Mouse (Mus musculus): ENCODE data around the gene Gm44973.
"Not testable (repeated sequence)": the region's sequence is repeated elsewhere in the genome, so short reads cannot be mapped to it uniquely, and the experiment has no call there.

Gene Gm44973

DNA sequence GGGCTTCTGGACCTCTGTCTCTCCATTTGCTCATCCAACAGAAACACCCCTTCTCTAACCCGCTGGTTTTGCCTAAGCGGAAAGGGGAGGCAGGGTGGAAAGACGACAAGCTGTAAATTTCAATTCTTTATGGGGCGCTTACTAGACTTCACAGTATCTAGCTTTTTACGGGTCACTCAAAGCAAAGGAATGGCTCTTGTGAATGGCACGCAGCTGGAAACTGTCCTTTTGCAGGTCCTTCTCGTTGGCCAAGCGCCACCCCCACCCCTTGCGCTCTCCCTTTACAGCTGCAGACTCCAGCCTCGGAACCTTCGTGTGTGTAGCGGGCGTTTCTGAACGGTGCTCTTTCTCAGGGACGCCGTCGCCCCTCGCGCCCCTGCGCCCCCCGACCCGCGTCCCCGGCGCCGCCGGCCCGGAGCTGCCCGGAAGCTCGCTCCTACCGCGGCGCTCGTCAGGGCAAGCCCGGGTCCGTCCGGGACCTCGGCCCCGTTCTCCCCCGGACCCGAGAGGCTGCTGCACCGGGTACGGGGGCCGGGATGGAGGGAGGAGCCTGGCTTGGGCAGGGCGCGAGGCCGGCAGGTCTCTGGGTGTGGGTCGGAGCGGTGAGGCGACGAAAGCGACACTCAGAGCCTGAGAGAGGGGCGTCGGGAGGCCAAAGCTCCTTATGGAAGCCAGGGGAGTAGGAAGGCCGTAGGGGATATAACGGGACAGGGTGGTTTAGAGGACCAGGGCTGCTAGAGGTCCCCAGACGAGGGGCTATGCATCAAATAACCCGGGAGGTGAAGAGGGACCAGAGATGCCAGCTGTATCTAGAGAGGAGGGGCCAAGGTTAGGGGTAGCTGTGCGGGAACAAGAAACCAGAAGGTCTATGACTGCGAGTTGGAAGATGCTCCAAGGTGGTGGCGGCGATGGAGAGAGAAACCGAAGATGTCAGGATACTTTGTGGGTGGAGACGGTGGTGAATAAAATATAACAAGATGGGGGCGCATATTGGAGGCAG lies 36.2 kb downstream of the Gm44973 start, which contains the start of gene Zfp580:
TSS of gene Zfp580 (plus strand) at position 346 of the 1,000 bp plus-strand sequence.
- DNase-seq (ENCODE audit: low spot score in 2 of 2) = peak; percentile 74 to 82

DNA sequence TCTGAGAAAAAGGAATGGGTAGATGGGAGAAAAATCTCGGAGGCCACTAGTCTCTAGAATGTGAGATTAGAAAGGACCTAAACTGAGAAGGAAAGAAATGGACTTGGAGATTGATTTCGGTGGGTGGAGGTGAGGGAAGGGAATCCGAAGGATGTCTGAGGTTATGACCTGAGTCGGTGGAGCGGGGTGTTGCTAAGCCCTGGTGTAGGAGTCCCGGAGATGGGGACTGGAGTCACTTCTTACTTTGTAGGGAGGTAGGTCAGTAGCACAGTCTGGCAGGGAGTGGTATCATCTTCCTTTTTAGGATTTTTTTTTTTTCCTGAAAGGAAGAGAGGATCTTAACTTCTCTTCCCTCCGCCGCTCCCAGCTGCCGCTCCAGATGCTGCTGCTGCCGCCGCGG lies 37.1 kb downstream of the Gm44973 start:
- DNase-seq (ENCODE audit: low spot score in 2 of 2) = no peak

DNA sequence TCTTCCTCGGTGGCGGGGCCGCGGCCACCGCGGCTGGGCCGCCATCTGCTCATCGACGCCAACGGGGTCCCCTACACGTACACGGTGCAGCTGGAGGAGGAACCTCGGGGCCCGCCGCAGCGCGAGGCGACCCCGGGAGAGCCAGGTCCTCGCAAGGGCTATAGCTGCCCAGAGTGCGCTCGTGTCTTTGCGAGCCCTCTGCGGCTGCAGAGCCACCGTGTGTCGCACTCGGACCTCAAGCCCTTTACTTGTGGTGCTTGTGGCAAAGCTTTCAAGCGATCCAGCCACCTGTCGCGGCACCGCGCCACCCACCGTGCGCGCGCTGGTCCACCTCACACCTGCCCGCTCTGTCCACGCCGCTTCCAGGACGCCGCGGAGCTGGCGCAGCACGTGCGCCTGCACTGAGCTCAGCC lies 37.6 kb downstream of the Gm44973 start:
- DNase-seq (ENCODE audit: low spot score in 2 of 2) = peak in 1 of 2 experiments; percentile 28

DNA sequence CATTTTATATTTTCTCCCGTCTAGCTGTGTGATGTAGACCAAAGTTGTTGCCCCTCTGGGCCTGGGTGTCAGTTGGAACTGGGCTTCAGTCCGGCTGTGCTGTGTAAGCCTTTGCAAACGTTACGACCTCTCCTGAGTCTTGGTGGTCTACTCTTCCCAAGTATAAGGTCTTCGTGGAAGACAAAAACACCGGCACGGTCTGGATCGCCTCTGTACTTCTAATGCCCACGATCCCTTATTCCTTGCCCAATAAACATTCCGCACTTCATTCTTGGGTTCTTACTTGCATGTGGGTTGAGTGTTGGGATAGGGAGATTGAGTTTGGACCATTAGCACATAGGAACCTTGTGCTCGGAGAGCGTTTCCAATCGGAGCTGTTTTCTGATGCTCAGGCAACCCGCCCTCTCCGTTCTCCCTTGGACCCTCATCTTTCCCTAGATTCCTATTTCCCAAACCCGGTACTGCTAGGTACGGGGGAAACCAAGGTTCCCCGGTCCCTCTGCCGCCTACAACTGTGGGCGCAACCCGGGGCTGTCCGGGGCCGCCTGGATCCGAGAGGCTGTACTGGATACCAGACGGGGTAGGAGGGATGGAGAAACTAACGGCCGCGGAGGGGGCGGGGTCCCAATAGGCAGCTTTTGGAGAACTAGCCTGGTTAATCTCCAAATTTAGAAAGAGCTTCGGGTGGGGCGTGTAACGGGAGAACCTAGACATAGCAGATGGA lies 38.3 kb downstream of the Gm44973 start:
- peak; percentile 51 to 56 for DNase-seq (ENCODE audit: low spot score in 2 of 2)

DNA sequence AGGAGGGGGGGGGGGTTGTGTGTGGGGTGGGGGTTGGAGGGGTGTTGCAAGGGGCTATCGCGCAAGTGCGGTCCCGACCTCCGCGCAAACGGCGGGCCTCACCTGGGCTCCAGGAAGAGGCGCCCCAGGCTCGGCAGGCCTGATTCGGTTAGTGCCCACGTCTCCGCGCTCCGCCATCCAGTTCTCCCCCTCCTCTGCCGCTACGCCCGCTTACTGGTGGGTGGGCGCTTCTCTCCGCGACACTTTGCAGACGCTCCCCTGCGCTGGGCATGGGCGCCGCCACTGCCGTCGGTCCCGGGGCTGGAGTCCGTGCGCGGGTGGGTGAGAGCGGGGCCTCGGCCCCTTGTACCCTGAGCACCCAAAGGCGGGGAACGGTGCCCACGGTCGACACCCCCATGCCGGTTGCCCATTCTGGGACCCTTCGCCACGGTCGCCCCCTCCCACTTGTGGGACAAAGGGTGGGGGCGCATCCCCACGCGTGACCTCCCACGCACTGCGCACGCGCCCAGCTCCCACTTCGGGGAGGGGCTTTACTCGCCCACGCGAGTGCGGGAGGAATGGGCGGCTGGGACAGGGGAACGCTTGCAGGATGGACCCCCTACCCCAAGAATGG lies 41.5 kb downstream of the Gm44973 start:
- DNase-seq (ENCODE audit: low spot score in 2 of 2) = peak; percentile 52 to 68

DNA sequence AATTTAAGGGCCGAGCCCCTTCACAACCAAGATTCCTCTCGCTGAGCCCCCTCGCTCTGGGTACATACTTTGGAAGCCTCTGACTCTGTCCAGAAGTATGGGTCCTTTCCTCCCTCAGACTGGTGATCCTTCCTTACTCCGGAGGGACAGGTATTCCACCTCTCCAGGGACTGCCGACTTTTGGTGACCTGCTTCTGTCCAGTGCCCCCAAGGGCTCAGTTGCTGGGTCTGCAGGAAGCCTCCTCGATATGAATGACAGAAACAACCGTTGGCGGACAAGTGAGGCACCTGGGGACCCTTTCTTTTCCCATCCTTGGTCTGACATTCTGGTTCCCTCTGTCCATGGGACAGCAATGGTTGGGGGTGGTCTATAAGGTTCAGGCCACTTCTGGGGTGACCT lies 42.1 kb downstream of the Gm44973 start:
- DNase-seq (ENCODE audit: low spot score in 2 of 2) = no peak

DNA sequence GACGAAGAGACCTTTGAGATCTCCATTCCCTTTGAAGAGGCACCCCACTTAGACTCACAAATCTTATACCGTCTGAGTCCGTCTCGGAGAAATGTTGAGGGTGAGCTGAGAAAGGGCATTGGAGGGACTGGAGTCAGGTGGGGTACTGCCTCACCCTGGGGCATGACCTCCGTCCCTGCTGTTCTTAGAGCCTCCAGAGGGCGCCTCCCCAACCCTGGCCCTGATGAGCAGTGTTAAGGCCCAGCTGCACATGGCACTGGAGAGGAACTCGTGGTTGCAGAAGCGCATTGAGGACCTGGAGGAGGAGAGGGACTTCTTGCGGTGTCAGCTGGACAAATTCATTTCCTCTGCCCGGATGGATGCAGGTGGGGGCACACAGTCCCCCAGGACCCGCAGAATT lies 42.5 kb downstream of the Gm44973 start:
- no peak for DNase-seq (ENCODE audit: low spot score in 2 of 2)

DNA sequence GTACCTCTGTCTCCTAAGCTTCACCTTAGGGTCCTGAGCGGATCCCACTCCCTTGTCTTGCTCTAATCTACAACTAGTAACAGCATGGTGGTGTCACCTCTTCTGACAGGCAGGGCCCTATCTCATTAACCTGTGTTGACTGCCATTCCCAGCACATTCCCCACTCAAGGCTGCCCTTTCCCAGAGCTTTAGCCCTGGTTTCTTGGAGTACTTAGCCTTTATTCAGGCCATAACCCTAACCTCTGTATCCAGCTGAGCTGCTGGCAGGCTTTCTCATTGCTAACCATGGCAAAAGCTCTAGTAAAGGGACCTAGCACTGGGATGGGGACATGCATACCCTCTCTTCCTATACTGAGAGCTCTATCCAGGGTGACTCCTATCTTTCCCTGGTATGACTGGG lies 43.3 kb downstream of the Gm44973 start:
- no peak for DNase-seq (ENCODE audit: low spot score in 2 of 2)

DNA sequence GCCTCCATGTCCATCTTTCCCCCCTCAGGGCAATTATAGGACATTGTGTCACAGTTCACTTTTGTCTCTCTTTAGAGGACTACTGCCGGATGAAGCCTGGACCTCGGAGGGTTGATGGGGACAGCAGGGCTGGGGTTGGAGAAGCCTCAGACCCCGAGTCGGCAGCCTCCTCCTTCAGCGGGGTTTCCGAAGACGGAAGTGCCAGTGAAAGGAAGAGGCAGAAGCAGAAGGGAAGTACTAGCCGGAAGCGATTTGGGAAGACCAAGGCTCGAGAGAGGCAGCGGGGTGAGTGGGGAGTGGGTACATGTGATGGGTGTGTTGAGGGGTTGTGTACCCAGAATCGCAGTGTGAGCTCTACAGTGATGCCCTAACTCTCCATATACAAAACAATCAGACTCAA lies 44.1 kb downstream of the Gm44973 start:
- no peak for DNase-seq (ENCODE audit: low spot score in 2 of 2)

DNA sequence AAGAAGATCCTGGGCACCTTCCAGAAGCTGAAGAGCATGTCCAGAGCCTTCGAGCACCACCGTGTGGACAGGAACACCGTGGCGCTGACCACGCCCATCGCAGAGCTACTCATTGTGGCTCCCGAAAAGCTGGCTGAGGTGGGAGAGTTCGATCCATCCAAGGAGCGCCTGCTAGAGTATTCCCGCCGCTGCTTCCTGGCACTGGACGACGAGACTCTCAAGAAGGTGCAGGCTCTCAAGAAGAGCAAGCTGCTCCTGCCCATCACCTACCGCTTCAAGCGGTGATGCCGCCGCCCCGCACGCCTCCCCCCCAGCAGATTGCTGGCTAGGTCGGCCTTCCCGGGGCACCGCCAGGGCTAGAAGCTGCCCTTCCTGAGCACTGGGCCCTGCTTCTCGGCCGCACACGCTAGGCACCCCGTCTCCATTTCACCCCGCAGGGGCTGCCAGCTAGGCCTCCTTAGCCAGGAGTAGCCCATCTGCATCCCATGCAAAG lies 45.0 kb downstream of the Gm44973 start:
- DNase-seq (ENCODE audit: low spot score in 2 of 2) = peak; percentile 66 to 74

DNA sequence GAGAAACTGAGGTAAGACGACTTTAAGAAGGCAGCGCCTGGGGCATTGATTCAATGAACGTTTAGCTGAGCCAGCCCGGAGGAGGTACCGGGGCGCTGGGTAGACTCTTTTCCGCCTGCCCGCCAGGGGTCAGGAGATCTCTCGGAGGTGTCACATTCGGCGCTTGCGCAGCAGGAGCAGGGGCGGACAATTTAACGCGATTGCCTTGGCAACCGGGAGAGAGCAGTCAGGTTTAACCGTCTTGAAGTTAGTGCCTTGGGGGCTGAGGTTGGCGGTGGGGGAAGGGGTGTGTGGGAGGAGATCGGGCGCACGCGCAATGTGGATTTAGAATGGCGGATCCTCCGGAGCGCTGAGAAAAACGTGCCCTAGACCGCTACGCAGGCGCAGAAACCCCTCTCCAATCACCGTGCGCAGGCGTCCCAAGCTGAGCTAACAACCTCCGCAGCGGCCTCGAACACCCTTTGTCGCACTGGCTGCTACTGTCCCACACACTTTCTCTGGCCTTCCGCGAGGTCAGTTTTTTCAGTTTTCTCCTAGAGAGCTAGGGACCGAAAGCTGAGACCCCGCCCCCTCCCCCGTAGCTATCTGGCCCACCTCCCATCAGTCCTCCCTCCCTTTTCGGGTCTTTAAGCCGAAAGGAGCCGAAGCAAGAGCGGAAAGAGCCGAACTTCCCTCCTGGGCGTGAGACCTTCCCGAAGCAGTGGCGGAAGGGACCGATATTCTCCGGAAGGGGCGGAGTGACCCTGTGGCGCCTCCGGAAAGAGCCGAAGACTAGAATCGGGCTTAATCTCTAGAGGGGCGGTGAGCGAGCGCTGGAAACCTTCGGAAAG lies 45.9 kb downstream of the Gm44973 start:
- DNase-seq (ENCODE audit: low spot score in 2 of 2) = peak; percentile 99

DNA sequence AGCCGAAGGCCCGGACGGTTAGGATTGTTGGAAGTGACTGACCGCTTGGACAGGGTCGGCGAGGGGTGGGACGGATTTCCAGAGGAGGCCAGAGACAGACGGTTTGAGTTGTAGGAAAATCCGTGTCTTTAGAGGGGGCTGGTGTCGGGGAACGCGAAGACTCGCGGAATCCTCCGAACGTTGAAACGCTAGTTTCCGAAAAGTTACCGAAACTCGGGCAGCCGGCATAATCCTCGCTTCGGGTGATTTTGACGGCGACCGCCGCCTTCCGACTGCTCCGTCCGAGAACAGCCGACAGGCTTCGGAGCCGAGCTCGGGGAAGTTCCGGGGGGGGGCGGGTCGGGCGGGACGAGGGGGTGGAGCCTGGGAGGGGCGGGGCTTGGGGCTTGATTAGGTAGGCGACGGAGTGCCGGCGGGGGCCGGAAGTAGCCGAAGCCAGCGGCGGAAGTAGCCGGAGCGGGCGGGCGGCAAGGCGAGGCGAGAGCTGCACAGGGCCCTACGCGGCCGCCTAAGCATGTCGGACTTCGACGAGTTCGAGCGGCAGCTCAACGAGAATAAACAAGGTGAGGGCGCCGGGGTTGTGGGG lies 46.6 kb downstream of the Gm44973 start, which contains the start of gene U2af2:
TSS of gene U2af2 (plus strand) at position 370 of the 586 bp plus-strand sequence.
- DNase-seq (ENCODE audit: low spot score in 2 of 2) = peak; percentile 90 to 91

DNA sequence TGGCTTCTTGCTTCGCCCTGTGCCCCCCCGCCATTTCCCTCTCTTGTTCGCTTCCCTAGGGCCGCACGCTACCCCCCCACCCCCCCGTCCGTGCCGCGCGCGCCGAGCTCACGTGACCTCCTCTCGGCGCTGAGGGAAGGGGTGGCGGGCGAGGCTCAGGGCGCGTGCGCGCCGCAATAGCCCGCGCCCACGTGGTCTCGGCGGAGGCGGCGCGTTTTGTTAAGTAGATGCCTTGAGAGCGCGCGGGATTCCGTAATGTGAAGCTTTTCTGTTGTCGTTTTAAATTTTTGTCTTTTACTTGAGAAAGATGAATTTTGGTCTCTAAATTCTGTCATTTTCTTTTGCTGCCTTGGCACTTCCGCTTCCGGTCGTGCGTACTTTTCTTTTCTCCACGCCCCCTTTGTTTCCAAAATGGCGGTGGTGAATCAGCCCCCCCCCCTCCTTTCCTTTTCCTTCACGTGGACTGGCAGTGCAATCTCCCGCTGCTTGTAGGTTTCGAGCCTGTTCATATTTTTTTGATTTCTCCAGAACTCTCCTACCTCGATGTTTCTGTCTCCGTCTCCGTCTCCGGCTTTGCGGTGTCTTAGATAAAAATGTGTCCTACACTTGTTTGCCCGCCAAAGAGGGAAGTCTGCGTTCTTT lies 47.2 kb downstream of the Gm44973 start:
- no peak for DNase-seq (ENCODE audit: low spot score in 2 of 2)

DNA sequence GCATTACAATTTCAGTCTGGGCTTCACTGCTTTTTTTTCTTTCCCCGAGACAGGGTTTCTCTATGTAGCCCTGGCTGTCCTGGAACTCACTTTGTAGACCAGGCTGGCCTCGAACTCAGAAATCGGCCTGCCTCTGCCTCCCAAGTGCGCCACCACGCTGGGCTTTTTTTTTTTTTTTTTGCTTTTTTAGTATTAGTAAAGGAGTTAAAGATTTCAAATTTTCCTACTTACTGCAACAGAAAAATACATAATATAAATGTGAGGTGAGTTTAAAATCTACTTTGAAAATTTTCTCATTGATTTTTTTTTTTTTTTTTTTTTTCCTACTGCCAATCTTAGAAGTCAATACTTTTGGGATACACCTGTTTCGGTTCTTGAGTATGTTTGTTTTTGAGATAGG lies 49.6 kb downstream of the Gm44973 start:
- DNase-seq (ENCODE audit: low spot score in 2 of 2) = no peak

DNA sequence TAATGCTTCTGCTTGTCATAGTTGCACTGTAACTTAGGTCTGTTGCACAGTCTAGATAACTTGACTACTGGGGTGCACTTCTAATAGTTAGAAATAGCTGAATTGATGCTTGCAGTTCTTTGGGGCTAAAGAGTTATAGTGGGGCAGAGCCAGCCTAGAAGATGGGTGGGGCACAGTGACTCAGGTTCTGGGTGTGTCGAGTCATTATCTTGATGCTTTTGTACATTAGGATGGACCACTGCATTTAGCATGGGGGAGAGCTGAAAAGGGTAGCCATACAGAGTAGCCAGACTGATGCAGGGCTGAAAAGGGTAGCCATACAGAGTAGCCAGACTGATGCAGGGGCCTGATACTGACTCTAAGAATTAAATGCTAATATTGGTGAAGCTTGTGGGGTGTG lies 58.3 kb downstream of the Gm44973 start:
- no peak for DNase-seq (ENCODE audit: low spot score in 2 of 2)

DNA sequence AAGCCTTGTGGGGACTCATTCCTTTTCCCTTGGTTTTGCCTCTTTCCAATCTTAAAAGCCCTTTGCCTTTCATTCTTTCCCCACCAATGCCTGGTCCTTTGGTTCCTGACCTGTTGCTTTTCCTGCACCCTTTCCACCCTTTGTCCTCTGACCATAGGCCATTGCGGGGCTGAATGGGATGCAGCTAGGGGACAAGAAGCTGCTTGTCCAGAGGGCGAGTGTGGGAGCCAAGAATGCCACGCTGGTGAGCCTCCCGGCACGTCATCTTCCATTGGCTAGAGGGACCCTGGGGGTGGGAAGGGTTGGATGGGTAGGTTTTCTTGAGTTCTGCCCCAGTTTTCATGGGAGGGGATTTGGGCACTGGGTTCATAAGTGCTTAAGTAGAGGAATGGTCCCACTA lies 59.7 kb downstream of the Gm44973 start:
- DNase-seq (ENCODE audit: low spot score in 2 of 2) = no peak

DNA sequence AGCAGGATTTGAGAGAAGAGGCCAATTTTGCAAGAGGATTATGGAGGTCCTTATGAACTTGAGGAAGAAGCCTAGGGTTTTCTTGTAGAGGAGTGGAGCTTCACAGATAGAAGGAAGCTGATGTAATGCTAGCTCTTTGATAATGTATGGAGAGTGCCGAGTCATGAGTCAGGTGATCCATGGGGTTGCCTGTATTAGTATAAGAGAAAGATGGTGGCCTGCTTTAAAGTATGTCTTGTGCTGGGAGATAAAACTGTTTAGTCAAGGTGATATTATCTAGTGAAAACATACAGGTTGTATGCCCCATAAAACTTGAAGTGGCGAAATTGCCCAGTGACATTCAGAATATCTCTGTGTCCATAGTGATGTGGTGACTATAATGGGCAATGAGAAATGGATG lies 61.6 kb downstream of the Gm44973 start:
- no peak for DNase-seq (ENCODE audit: low spot score in 2 of 2)

DNA sequence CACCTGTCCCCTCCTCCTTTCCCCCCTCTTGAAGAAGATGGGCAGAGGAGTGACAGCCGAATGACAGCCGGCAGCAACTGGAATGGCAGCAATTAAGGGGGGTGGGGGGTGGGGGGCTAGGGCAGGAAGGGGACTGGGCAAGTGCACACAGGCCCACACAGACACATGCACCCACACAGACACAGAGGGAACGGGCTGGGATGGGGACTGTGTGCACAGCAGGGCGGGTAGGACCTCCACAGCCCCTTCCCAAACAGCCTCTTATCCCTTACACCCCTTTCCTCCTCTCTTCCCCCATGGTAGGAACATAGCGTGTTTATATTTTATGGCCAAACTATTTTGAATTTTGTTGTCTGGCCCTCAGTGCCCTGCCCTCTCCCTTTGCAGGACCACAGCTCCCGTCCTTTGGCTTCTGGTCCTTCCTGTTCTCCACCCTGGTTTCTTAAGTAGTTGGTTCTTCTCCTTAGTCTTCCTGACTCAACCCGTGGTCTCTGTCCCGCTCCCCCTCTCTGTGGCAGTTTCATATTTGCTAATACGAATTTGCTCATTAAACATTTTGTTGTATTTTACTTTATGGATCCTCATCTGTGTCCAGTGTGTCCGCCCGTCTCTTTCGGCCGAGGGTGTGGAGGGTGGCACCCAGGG lies 64.2 kb downstream of the Gm44973 start:
- DNase-seq (ENCODE audit: low spot score in 2 of 2) = not testable (repeated sequence)

DNA sequence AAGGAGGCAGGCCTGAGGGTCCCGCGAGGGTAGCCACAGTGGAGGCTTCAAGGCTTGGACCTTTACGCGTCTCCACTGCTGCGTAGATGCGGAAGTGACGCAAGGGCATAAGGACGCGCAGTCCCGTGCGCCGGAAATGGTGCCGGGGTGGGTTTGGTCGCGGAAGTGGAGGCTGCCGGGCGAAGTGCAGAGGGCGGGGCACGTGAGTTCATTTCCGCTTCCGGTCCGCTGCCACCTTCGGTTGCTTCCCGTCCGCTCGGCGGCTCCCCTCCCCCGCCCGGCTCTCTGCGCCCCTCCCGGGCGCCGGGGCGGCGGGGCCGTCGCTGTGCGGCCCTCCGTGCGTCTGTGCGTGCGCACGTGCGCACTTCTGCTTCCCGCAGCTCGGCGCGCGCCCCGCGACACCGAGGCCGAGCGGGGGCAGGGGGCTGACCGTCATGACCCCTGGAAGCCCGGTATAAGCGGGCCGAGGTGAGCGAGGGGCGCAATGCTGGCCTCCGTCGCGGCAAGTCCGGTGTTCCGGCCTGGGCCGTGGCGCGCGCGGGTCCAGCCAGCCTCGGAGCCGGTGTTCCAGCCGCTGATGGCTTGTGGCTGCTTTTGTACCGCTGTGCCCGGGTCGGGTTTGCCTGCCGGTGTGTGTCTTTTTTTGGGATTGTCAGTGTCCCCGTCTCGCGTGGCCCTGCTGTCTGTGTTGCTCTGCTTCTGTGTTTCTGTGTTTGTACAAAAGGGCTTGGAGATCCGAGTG lies 64.9 kb downstream of the Gm44973 start, which contains the start of gene Epn1:
TSS of gene Epn1 (plus strand) at position 226 of the 742 bp plus-strand sequence.
- DNase-seq (ENCODE audit: low spot score in 2 of 2) = peak; percentile 97

Data from frontal cortex, postnatal 36 days (tissue).